Mouse (Mus musculus) c-Kit-positive CD71-positive TER-119-positive erythroid progenitor cells, embryonic 14.5 days (primary cell): ENCODE measurements around the gene Gm27027.

Experiments used
- DNase-seq: peaks from one replicate; pipeline ENCODE4 v3.0.0-alpha.2; 2013; ENCODE audit warnings: low spot score

Gene Gm27027

GRCm38 (mm10) chr2:93976436-93977252 is 19.5 kb downstream of the Gm27027 start:
- DNase-seq: no peak

DNA sequence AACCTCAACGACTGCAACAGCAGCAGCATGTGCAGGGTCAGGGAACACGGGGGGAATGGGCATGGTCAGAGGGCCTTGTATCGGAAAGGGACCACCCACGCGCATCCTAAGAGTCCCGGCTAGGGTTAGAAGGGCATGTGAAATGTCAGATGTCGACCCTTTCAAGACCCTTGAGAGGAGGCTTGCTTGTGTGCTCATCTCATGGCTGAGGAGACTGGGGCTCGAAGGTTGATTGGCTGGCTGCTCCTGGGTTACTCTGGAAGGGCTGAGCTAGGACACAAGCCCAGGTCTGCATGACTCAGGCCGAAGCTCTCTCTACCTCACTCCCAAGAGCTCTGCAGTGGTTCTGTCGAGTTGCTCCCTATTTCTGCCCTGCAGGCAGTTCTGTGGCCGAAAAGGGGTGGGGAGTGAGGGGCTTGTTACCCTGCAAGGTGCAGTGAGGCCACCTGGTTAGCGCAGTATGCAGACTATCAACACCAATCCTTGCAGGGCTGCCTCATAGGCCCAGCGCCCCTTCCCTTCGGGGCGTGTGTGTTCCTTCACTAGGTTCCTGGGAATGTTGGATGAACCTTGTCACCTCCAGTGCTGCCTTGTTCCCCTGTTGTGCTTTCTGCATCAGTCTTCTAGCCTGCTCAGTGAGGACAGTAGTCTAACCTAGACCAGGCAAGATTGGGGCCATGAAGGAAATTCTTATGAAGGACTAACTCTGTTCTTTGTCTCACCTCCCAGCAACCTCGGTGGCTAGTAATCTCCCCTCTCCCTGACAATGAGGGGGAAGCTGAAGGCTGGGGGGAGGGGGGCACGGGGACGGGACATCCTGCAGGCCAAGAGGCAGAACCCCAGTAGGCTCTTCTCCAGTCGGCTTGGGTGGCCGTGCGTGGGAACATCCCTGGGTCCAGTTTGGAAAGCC is 20.4 kb downstream of the Gm27027 start:
- DNase-seq: no peak

DNA sequence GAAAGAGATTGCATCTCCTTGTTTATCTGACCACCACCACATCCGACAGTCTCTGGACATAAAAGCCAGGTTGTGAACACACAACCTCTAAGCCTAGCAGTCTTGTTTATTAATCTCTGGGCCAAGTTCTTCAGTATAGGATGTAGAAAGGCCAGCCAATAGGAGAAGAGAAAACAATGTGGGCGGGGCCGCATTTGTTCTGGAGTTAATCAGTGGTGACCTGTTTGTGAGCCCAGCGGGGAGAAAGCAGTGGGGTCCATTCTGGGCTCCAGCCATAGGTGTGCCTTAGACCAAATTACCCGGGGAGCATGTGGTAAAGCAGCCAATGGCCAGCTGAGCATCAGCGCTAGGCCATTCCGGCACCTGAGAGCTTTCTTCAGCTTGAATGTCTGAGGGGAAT is 21.1 kb downstream of the Gm27027 start:
- no peak for DNase-seq

- no peak for DNase-seq
These were observed 24.5 kb downstream of the Gm27027 start for GRCm38 (mm10) chr2:93971647-93972046.

DNA sequence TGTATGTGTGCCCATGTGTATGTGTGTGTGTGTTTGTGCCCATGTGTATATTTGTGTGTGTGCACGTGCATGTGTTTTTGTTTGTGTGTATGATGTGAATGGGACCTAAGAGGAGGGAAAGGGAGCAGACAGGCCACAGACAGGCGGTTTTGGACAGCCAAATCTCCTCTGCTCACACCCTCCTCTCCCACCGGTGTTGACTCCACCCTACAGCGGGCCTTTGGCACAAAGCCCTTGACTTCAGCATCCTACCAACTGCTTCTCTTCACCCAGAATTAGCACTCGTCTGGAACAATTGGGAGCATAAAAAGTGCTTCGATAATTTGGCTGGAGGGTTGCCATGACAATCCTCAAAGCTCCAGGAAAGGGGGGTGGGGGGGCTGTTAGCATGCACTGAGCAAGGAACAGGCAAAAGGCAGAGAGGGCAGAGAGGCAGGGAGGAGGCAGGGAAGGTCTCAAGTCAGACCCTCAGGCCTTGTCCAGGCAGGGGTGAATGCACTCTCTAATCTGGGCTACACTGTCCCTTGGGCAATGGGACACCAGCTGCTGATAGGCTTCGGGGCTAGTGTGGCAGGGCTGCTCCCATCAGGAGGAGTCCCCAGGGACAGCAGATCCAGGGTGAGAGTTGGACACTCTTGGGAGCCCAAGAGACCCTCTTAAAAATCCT is 31.5 kb downstream of the Gm27027 start:
- no peak for DNase-seq

DNA sequence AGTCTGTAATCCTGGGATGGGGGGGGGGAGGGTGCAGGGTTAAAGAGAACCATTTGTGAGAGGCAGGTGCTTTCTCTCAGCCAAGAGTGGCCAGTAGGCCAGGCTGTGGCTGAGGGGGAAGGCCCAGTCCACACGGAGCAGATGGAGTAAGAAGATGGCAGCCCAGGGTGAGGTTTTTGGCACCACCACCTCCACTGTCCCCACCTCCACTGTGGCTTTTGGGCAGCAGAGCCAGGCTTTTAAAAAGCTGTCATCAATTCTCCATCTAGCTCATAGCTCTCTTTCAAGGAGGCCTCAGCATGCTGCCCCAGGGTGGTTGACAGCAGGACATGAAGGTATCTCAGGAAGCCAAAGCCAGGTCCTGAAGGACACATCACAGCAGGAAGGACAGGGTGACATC is 32.4 kb downstream of the Gm27027 start:
- DNase-seq: no peak

- no peak for DNase-seq
These were observed 34.4 kb downstream of the Gm27027 start for GRCm38 (mm10) chr2:93961716-93962115.

GRCm38 (mm10) chr2:93959346-93959745 is 36.8 kb downstream of the Gm27027 start:
- no peak for DNase-seq

- DNase-seq: no peak
These were observed 37.9 kb downstream of the Gm27027 start for GRCm38 (mm10) chr2:93958216-93958615.

GRCm38 (mm10) chr2:93957785-93958175 is 38.4 kb downstream of the Gm27027 start:
- DNase-seq: no peak

DNA sequence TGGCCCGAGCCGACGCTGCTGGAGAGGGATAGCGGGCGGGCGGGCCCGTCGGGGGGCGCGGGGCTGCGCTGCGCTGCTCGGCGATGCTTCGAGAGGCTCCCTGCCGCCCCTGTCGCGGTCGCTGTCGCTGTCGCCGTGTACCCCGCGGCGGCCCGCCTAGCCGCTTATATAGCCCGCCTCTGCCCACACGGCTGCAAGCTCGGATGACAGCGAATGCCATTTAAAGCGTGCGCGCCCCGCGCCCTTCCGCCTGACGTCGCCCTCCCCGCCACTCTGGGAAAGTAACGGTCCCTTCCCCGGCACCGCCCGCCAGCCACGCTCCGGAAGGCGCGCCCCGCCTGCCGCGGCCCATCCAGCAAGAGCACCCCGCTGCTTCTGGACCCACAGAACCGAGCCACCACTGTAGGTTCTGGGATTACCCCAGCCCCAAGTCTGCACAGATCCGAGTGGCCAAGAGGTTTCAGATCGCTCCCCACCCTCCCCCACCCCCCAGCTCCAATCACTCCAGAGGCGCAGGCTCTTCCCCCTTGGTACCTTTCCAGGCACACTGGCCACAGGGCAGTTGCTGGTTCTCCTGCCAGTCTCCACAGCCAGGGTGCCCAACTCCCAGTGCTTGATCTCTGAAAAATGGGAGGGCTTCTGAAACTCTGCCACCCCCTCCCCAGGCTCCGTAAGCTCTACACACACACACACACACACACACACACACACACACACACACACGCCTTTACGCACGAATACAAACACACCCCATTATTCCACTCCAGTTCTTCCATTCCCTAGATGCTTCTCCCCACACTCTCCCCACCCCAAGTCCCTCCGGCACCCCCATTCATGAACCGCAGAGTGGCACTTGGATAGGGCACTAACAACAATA is 39.0 kb downstream of the Gm27027 start, which contains the start of gene Gm13889:
Gene Gm13889, minus strand, starts transcription at position 294 of the 877 bp plus-strand sequence.
- no peak for DNase-seq

DNA sequence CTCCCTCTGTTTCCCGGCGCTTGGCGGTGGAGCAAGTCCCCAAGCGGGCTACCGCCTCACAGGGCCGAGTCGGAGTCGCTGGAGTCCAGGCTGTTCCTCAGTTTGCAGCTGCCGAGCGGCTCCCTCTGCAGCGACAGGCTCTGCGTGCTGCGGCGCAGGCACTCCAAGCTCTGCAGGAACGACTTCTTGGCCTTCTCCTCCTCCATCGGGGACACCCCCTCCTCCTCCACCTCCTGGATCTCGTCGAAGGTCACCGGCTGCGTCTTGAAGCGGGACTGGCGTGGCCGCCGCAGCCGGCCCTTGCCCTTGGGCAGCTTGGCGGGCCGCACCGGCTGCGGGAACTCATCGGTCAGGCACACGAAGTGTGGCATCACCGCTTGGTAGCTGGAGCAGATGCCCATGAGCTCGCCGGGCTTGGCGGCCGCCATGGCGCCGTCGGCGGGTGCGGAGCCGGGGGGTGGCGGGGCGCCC is 39.8 kb downstream of the Gm27027 start:
- DNase-seq: no peak

GRCm38 (mm10) chr2:93955886-93956285 is 40.3 kb downstream of the Gm27027 start:
- no peak for DNase-seq

GRCm38 (mm10) chr2:93954781-93955578 is 41.2 kb downstream of the Gm27027 start:
- no peak for DNase-seq

DNA sequence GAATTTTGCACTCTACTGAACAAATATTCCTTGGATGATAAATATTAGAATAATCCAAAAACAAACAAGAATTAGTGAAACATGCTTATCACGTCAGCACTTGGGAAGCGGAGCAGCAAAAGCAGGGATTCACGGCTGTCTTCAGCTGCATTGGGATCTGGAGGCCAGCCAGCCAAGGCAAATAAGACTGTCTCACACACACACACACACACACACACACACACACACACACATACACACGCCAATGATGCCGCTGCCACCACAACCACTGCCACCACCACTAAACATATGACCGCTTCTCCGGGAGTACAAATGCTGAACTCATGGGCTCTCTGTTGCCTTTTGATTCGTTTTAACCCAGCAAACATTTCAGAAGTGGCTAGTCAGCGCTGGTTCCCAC is 42.4 kb downstream of the Gm27027 start:
- DNase-seq: no peak

GRCm38 (mm10) chr2:93946976-93947375 is 49.2 kb downstream of the Gm27027 start:
- no peak for DNase-seq

DNA sequence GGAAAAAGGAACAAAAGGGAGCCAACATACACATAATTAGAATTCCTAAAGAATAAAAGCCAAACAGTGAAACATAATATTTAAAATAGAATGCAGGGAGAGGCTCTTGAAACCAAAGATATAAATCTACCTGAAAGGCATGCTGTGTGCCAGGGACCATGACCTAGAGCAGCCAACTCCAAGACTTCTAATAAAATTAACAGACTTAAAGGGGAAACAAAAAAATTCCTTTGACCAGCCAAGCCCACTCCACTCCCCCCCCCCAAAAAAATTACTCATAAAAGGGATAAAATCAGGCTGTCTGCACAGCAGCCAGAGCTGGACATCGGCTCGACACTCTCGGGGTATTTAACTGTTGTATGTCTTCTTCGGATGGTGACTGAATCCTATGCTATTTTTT is 51.3 kb downstream of the Gm27027 start:
- no peak for DNase-seq

GRCm38 (mm10) chr2:93944099-93944498 is 52.1 kb downstream of the Gm27027 start:
- peak; percentile 9 for DNase-seq

DNA sequence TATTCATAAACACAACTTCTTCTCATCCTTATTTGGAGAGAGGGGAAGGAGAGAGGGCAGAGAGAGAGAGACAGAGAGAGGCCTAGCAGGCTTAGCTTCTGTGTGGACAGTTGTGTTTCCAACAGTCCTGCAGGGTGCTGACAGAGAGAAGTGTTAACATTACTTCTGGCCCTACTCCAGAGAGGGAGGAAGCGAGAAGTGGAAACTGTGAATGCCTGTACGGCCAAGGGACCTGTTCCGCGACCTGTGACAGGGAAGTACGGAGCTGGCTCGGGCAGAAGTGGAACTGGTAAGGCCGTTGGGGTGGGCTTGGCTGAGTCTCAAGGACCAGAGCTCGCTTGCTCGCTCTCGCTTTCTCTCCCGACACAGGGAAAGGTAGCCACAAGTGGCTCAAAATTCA is 54.5 kb downstream of the Gm27027 start:
- DNase-seq: no peak

DNA sequence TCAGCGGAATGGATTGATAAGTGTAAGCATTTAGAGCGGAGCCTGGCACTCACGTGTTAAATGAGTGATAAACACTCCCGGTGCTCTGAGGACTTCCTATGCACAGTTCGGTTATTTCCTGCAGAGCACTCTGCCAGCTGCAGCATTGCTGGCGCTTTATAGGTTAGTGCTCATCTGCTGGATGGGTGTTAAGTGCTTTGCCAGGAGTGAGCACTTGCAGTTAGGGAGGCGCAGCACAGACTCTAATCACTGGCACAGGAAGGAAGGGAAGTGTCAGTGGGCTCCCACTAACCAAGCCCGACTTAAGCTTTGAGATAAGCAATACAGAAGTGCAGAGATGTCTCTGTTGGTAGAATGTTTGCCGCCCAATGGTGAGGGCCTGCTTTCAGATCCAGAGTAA is 57.6 kb downstream of the Gm27027 start:
- no peak for DNase-seq
